Mouse (Mus musculus) ES-Bruce4 (cell line): ENCODE data around the gene Gm6309. TPM values are rescaled to one million over a fixed set of nuclear protein-coding genes. Genes with fewer than 3 reads are reported as not detected.
"Not testable (repeated sequence)": the region's sequence is repeated elsewhere in the genome, so short reads cannot be mapped to it uniquely, and the experiment has no call there.

Source experiments
- H3K27ac ChIP-seq: 2 replicates; pipeline ENCODE4 v1.5.1; 2012; ENCODE audit warnings: low read length, inconsistent platforms; ENCODE audit not compliant: insufficient read depth
- H3K27me3 ChIP-seq: 2 replicates; pipeline ENCODE4 v1.6.1; 2012; ENCODE audit warnings: mild to moderate bottlenecking, low read length, inconsistent platforms; ENCODE audit not compliant: control insufficient read depth, poor library complexity, insufficient read depth, severe bottlenecking
- H3K36me3 ChIP-seq: 2 replicates; pipeline ENCODE4 v1.6.1; 2012; ENCODE audit warnings: inconsistent platforms, mild to moderate bottlenecking, low read length, moderate library complexity; ENCODE audit not compliant: control insufficient read depth, poor library complexity, insufficient read depth, severe bottlenecking
- H3K4me1 ChIP-seq: one replicate; pipeline ENCODE4 v1.8.1; 2011; ENCODE audit warnings: low read length; ENCODE audit not compliant: control insufficient read depth, insufficient read depth
- H3K4me3 ChIP-seq: 2 replicates; pipeline ENCODE4 v1.5.1; 2011; ENCODE audit warnings: low read depth, mild to moderate bottlenecking, low read length
- H3K9ac ChIP-seq: 2 replicates; pipeline ENCODE4 v1.6.1; 2012; ENCODE audit warnings: low read depth, mild to moderate bottlenecking, inconsistent platforms; ENCODE audit not compliant: poor library complexity, severe bottlenecking
- H3K9me3 ChIP-seq: replicated peaks from 2 replicates; pipeline ENCODE4 v1.6.1; 2012; ENCODE audit warnings: mild to moderate bottlenecking, low read length, inconsistent platforms; ENCODE audit not compliant: control insufficient read depth, poor library complexity, insufficient read depth, severe bottlenecking
- CTCF ChIP-seq: IDR thresholded peaks from one replicate; pipeline ENCODE4 v1.8.1; 2011; ENCODE audit warnings: low read depth, low read length
- EP300 ChIP-seq: IDR thresholded peaks from 2 replicates; pipeline ENCODE4 v1.6.1; 2011; ENCODE audit warnings: low read depth, low read length; ENCODE audit not compliant: insufficient read depth
- POLR2A ChIP-seq: IDR thresholded peaks from one replicate; pipeline ENCODE4 v1.8.1; 2011; ENCODE audit warnings: low read length; ENCODE audit not compliant: insufficient read depth
- polyA plus RNA-seq: library from polyadenylated mRNA; stranded (reverse); fragments of >200 nt; gene quantifications from 2 replicates; pipeline ENCODE4 v1.2.4, GENCODE M21; 2011; ENCODE audit warnings: low read depth; ENCODE audit not compliant: missing spikeins, insufficient read depth, insufficient read length

The Gm6309 gene
- not detected in 2 replicates for polyA plus RNA-seq

- H3K4me3 ChIP-seq, H3K9ac ChIP-seq, H3K36me3 ChIP-seq: not testable (repeated sequence)
Measured at GRCm38 (mm10) chr5:146170621-146171020, at the start of gene Gm6309. Gene Gm6309, minus strand, starts transcription at chr5:146170721.

GRCm38 (mm10) chr5:146205537-146205936, 35.0 kb upstream of the Gm6309 start:
- H3K27ac ChIP-seq = no peak overlapping the region
- TF ChIP-seq POLR2A = no peak
- TF ChIP-seq CTCF = no peak
- no peak for TF ChIP-seq EP300
- H3K36me3 ChIP-seq = peaks cover 31% of the 10 kb centered on the region
- no peaks in the 10 kb centered on the region for H3K4me1 ChIP-seq
- H3K9me3 ChIP-seq = no peaks in the 10 kb centered on the region
- H3K27me3 ChIP-seq = no peaks in the 10 kb centered on the region
- H3K4me3 ChIP-seq = no peak overlapping the region
- H3K9ac ChIP-seq = no peak overlapping the region

More at GRCm38 (mm10) chr5:146170621-146171020, at the start of gene Gm6309:
- H3K27ac ChIP-seq, H3K9me3 ChIP-seq, H3K27me3 ChIP-seq, H3K4me1 ChIP-seq: not testable (repeated sequence)

- TF ChIP-seq EP300 = no peak
- no peak for TF ChIP-seq POLR2A
- TF ChIP-seq CTCF = no peak
- H3K27me3 ChIP-seq = no peaks in the 10 kb centered on the region
- no peaks in the 10 kb centered on the region for H3K9me3 ChIP-seq
- H3K4me3 ChIP-seq = no peak overlapping the region
- H3K9ac ChIP-seq = no peak overlapping the region
- H3K27ac ChIP-seq = no peak overlapping the region
- no peaks in the 10 kb centered on the region for H3K4me1 ChIP-seq
- H3K36me3 ChIP-seq = peaks cover 25% of the 10 kb centered on the region
Measured at GRCm38 (mm10) chr5:146203921-146204320, 33.4 kb upstream of the Gm6309 start.

- Histone ChIP-seq H3K4me1 (no peaks in the 10 kb centered on the region), H3K36me3 (peaks cover 12% of the 10 kb centered on the region), H3K27ac (no peak overlapping the region), H3K9ac (no peak overlapping the region), H3K9me3 (no peaks in the 10 kb centered on the region), H3K27me3 (no peaks in the 10 kb centered on the region), H3K4me3 (no peak overlapping the region)
- TF ChIP-seq POLR2A (no peak), EP300 (no peak), CTCF (no peak)
Measured at GRCm38 (mm10) chr5:146200580-146200979, 30.1 kb upstream of the Gm6309 start.

GRCm38 (mm10) chr5:146199540-146199939, 29.0 kb upstream of the Gm6309 start:
- no peaks in the 10 kb centered on the region for H3K27me3 ChIP-seq
- peaks cover 7% of the 10 kb centered on the region for H3K36me3 ChIP-seq
- no peak overlapping the region for H3K4me3 ChIP-seq
- H3K4me1 ChIP-seq = no peaks in the 10 kb centered on the region
- no peaks in the 10 kb centered on the region for H3K9me3 ChIP-seq
- no peak overlapping the region for H3K27ac ChIP-seq
- no peak overlapping the region for H3K9ac ChIP-seq
- TF ChIP-seq POLR2A (no peak), EP300 (no peak), CTCF (no peak)

GRCm38 (mm10) chr5:146199073-146199472, 28.6 kb upstream of the Gm6309 start:
- Histone ChIP-seq H3K27ac (no peak overlapping the region), H3K27me3 (no peaks in the 10 kb centered on the region), H3K4me1 (no peaks in the 10 kb centered on the region), H3K4me3 (no peak overlapping the region), H3K9ac (no peak overlapping the region), H3K9me3 (no peaks in the 10 kb centered on the region), H3K36me3 (peaks cover 6% of the 10 kb centered on the region)
- TF ChIP-seq POLR2A (no peak), CTCF (no peak), EP300 (no peak)
